Mouse (Mus musculus): ENCODE data around the gene Ddx25. TPM values are rescaled to one million over a fixed set of nuclear protein-coding genes. Genes with fewer than 3 reads are reported as not detected.

Gene Ddx25
- total RNA-seq (2022) = 10 to 100 TPM; 14.2 to 17.9 (median 16.1) TPM

GRCm38 (mm10) chr9:35558257-35559008 lies at the start of gene Ddx25, which contains the start of gene Pus3:
Ddx25 (minus strand) TSS chr9:35558528.
Pus3 (plus strand) TSS chr9:35558595.
- peak; percentile 56 to 69 for DNase-seq (ENCODE audit: low spot score in 2 of 2)

GRCm38 (mm10) chr9:35607647-35608405 lies 49.5 kb upstream of the Ddx25 start:
- no peak for DNase-seq (ENCODE audit: low spot score in 2 of 2)

GRCm38 (mm10) chr9:35592903-35593302 lies 34.6 kb upstream of the Ddx25 start:
- DNase-seq (ENCODE audit: low spot score in 2 of 2) = no peak

GRCm38 (mm10) chr9:35587674-35588073 lies 29.3 kb upstream of the Ddx25 start:
- no peak for DNase-seq (ENCODE audit: low spot score in 2 of 2)

- DNase-seq (ENCODE audit: low spot score in 2 of 2) = no peak
Observed at GRCm38 (mm10) chr9:35574416-35574815, 16.1 kb upstream of the Ddx25 start.

GRCm38 (mm10) chr9:35570663-35571062 lies 12.3 kb upstream of the Ddx25 start:
- DNase-seq (ENCODE audit: low spot score in 2 of 2) = no peak

GRCm38 (mm10) chr9:35569571-35570534 lies 11.5 kb upstream of the Ddx25 start, which contains the start of the genes Pate2 and Hyls1:
Pate2 (plus strand) TSS chr9:35570284.
Hyls1 (minus strand) TSS chr9:35570398.
- DNase-seq (ENCODE audit: low spot score in 2 of 2) = peak; percentile 91 to 94

- DNase-seq (ENCODE audit: low spot score in 2 of 2) = no peak
Observed at GRCm38 (mm10) chr9:35567995-35568394, 9.7 kb upstream of the Ddx25 start.

- no peak for DNase-seq (ENCODE audit: low spot score in 2 of 2)
Observed at GRCm38 (mm10) chr9:35564536-35565240, 6.4 kb upstream of the Ddx25 start.

- DNase-seq (ENCODE audit: low spot score in 2 of 2) = no peak
Observed at GRCm38 (mm10) chr9:35561583-35561982, 3.3 kb upstream of the Ddx25 start.

GRCm38 (mm10) chr9:35561076-35561475 lies 2.7 kb upstream of the Ddx25 start:
- no peak for DNase-seq (ENCODE audit: low spot score in 2 of 2)

GRCm38 (mm10) chr9:35559009-35559890 lies 922 bp upstream of the Ddx25 start:
- peak; percentile 79 to 81 for DNase-seq (ENCODE audit: low spot score in 2 of 2)

- no peak for DNase-seq (ENCODE audit: low spot score in 2 of 2)
Observed at GRCm38 (mm10) chr9:35556494-35557102, 1.7 kb downstream of the Ddx25 start.

- no peak for DNase-seq (ENCODE audit: low spot score in 2 of 2)
Observed at GRCm38 (mm10) chr9:35548455-35548854, 9.9 kb downstream of the Ddx25 start.

GRCm38 (mm10) chr9:35546745-35547144 lies 11.6 kb downstream of the Ddx25 start:
- no peak for DNase-seq (ENCODE audit: low spot score in 2 of 2)

- no peak for DNase-seq (ENCODE audit: low spot score in 2 of 2)
Observed at GRCm38 (mm10) chr9:35545704-35546103, 12.6 kb downstream of the Ddx25 start.

GRCm38 (mm10) chr9:35544666-35545065 lies 13.7 kb downstream of the Ddx25 start:
- no peak for DNase-seq (ENCODE audit: low spot score in 2 of 2)

- no peak for DNase-seq (ENCODE audit: low spot score in 2 of 2)
Observed at GRCm38 (mm10) chr9:35543099-35543860, 15.0 kb downstream of the Ddx25 start.

Measured in layer of hippocampus, adult 8-10 months (tissue).